Mouse (Mus musculus) left cerebral cortex, postnatal 4 days (tissue): Measurements from ENCODE around the gene Tsen54. TPM values are rescaled to one million over a fixed set of nuclear protein-coding genes. Genes with fewer than 3 reads are reported as not detected.
"Not testable (repeated sequence)": the region's sequence is repeated elsewhere in the genome, so short reads cannot be mapped to it uniquely, and the experiment has no call there.

Experiments used
- DNase-seq: peaks from one replicate; pipeline ENCODE4 v3.0.0-alpha.2; 2022
- intact Hi-C: fragments of 180-260 bp; cut with DNase I; formaldehyde crosslinking; loops from one replicate; pipeline ENCODE4 v1.15.1; 2025
- microRNA-seq: library from miRNA; unstranded; fragments of <30 nt; microRNA quantifications from one replicate; pipeline ENCODE4 v1.2.0, GENCODE M21; 2022
- total RNA-seq, 2 experiments: library from RNA; stranded (reverse); gene quantifications; 2 replicates each; pipeline ENCODE4 v1.2.3; 2021

The Tsen54 gene
- total RNA-seq, 2 experiments from 2014 or later = 15.1 to 19.1 TPM

GRCm38 (mm10) chr11:115844240-115844639 lies 29.7 kb downstream of the Tsen54 start:
- DNase-seq = no peak
- intact Hi-C loops = no loop called here

GRCm38 (mm10) chr11:115845819-115846218 lies 31.3 kb downstream of the Tsen54 start:
- no peak for DNase-seq
- intact Hi-C loops = no loop called here

GRCm38 (mm10) chr11:115854674-115855073 lies 40.1 kb downstream of the Tsen54 start:
- intact Hi-C loops = no loop called here
- no peak for DNase-seq

- intact Hi-C loops, DNase-seq: not testable (repeated sequence)
Observed at GRCm38 (mm10) chr11:115857146-115857545, 42.6 kb downstream of the Tsen54 start.

GRCm38 (mm10) chr11:115857936-115858335 lies 43.4 kb downstream of the Tsen54 start:
- intact Hi-C loops = no loop called here
- DNase-seq = peak; percentile 27

- intact Hi-C loops = no loop called here
- DNase-seq = no peak
Observed at GRCm38 (mm10) chr11:115858354-115858753, 43.8 kb downstream of the Tsen54 start, which contains the start of gene Myo15b. Gene Myo15b (plus strand): TSS chr11:115858406.

GRCm38 (mm10) chr11:115859143-115859945 lies 44.8 kb downstream of the Tsen54 start:
- intact Hi-C loops = no loop called here
- DNase-seq = peak; percentile 87

- no peak for DNase-seq
- intact Hi-C loops = no loop called here
Observed at GRCm38 (mm10) chr11:115863895-115864294, 49.4 kb downstream of the Tsen54 start.

GRCm38 (mm10) chr11:115869393-115869792 lies 54.9 kb downstream of the Tsen54 start:
- intact Hi-C loops = no loop called here
- DNase-seq = no peak

GRCm38 (mm10) chr11:115872437-115872836 lies 57.9 kb downstream of the Tsen54 start:
- intact Hi-C loops = no loop called here
- no peak for DNase-seq

Small RNA genes within 50 kb of the gene (microRNA-seq; reads per million reads assigned to microRNA genes)
- not detected for gene Mir5621

Other genes with a start within 250 kb of the Tsen54 start
- gene Mrps7, start 210.8 kb upstream of the Tsen54 start, total RNA-seq = 10 to 100 TPM; 43.0 to 44.1 TPM
- gene Gga3, start 210.7 kb upstream of the Tsen54 start, total RNA-seq = 10 to 100 TPM; 83.9 to 85.2 TPM
- gene Mif4gd, start 201.8 kb upstream of the Tsen54 start, total RNA-seq = 10 to 100 TPM; 13.3 to 14.1 TPM
- 10 to 100 TPM; 55.3 to 56.6 TPM for gene Slc25a19, start 186.4 kb upstream of the Tsen54 start, total RNA-seq
- 100 to 1,000 TPM; 218 to 220 TPM for gene Grb2, start 106.1 kb upstream of the Tsen54 start, total RNA-seq
- gene Tmem94, start 49.3 kb upstream of the Tsen54 start, total RNA-seq = 10 to 100 TPM; 37.3 to 44.1 TPM
- gene Caskin2, start 1.1 kb upstream of the Tsen54 start, total RNA-seq = 10 to 100 TPM; 13.4 to 14.5 TPM
- gene Llgl2, start 9.3 kb downstream of the Tsen54 start, total RNA-seq = 1 to 10 TPM; 1.1 to 2.4 TPM
- gene Myo15b, start 43.7 kb downstream of the Tsen54 start, total RNA-seq = under 1 TPM in 1 of 2 experiments, not detected in 1; 0.28 TPM
- not detected for gene Smim5, start 85.2 kb downstream of the Tsen54 start, total RNA-seq
- gene Smim6, start 97.3 kb downstream of the Tsen54 start, total RNA-seq = not detected
- 10 to 100 TPM; 51.3 to 67.4 TPM for gene Sap30bp, start 118.6 kb downstream of the Tsen54 start, total RNA-seq
- gene Recql5, start 118.8 kb downstream of the Tsen54 start, total RNA-seq = 10 to 100 TPM; 20.4 to 22.1 TPM
- 1 to 10 TPM; 3.7 to 4.4 TPM for gene Itgb4, start 160.0 kb downstream of the Tsen54 start, total RNA-seq
- gene Galk1, start 198.0 kb downstream of the Tsen54 start, total RNA-seq = 10 to 100 TPM; 36.2 to 37.9 TPM
- 100 to 1,000 TPM; 510 to 587 TPM for gene H3f3b, start 213.2 kb downstream of the Tsen54 start, total RNA-seq
- 10 to 100 TPM; 38.8 to 42.9 TPM for gene Unk, start 215.6 kb downstream of the Tsen54 start, total RNA-seq